Mouse (Mus musculus): Measurements from ENCODE around the gene Gon4l. TPM values are rescaled to one million over a fixed set of nuclear protein-coding genes. Genes with fewer than 3 reads are reported as not detected.

The Gon4l gene
- total RNA-seq, 2 experiments from 2014 or later: 27.2 to 30.1 TPM

Other genes starting within 250 kb of the Gon4l start
- gene Arhgef2, start 229.3 kb upstream of the Gon4l start, total RNA-seq (2021): 10 to 100 TPM; 24.6 to 25.3 TPM
- not detected for gene Rxfp4, start 182.1 kb upstream of the Gon4l start, total RNA-seq (2021)
- gene Khdc4, start 149.4 kb upstream of the Gon4l start, total RNA-seq (2021): 10 to 100 TPM; 46.5 to 64.3 TPM
- gene Rit1, start 118.4 kb upstream of the Gon4l start, total RNA-seq (2021): 10 to 100 TPM; 49.9 to 58.4 TPM
- 1 to 10 TPM; 6.0 to 9.4 TPM for gene Syt11, start 60.1 kb upstream of the Gon4l start, total RNA-seq (2021)
- gene Msto1, start 78.8 kb downstream of the Gon4l start, total RNA-seq (2021): 10 to 100 TPM; 19.0 to 24.1 TPM
- gene Ash1l, start 115.4 kb downstream of the Gon4l start, total RNA-seq (2021): 10 to 100 TPM; 49.3 to 52.2 TPM
- 100 to 1,000 TPM; 128 to 140 TPM for gene Dap3, start 116.0 kb downstream of the Gon4l start, total RNA-seq (2021)